Mouse (Mus musculus) kidney, adult 2 months (tissue): ENCODE data around the gene Il9.

Experiments
- CTCF ChIP-seq: fragments of 200-500 bp; conservative IDR thresholded peaks from 2 replicates; pipeline ENCODE4 v1.5.1; 2011; ENCODE audit warnings: low read depth, mild to moderate bottlenecking, control low read depth, low read length, moderate library complexity, mixed read lengths; ENCODE audit not compliant: insufficient read depth, insufficient read length
- POLR2A ChIP-seq: fragments of 200-500 bp; IDR thresholded peaks from one replicate; pipeline ENCODE4 v1.6.1; 2011; ENCODE audit warnings: low read depth, low read length, control low read depth

DNA sequence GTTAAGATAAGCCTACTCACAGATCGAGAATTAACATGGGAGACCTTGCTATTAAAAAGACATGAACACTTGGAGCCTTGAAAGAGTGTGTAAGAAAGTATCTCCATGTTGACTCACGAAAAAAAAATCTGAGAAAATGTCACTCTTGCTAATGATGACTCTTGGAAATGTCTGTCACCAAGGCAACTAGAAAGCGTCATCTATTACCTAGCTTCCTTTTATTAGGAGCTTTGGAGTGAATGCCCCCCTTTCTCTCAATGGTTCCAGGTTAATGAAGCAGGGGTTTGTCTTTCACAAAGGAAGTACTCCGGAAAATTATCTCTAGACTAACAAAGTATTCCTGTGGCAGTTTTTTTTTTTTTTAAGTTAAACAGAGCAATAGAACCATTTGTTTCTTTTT lies 34.3 kb upstream of the Il9 start:
- TF ChIP-seq CTCF (no peak), POLR2A (no peak)
